Mouse (Mus musculus): ENCODE measurements at regions not wholly inside any gene's neighbourhood (a gene's known extent, or its start where the extent isn't known, plus 50 kb on each side); places are given as distances from the start of the nearest gene placed in this dataset.
"Not testable (repeated sequence)": the region's sequence is repeated elsewhere in the genome, so short reads cannot be mapped to it uniquely, and the experiment has no call there.

- no peaks in the 10 kb centered on the region for H3K36me3 ChIP-seq
- 0 out of 2 replicates have a peak, but pooled peaks have one; percentile 43 for ATAC-seq
- H3K27ac ChIP-seq = no peak overlapping the region
- H3K4me2 ChIP-seq (replicated peaks) = no peak overlapping the region
- peaks cover 29% of the 10 kb centered on the region for H3K4me1 ChIP-seq (replicated peaks)
- WGBS = 68% methylated on average over 8 of the region's 8 CpGs
- no peak overlapping the region for H3K4me3 ChIP-seq (replicated peaks)
- H3K9ac ChIP-seq (replicated peaks) = no peak overlapping the region
- H3K9me3 ChIP-seq = no peaks in the 10 kb centered on the region
- H3K27me3 ChIP-seq = no peaks in the 10 kb centered on the region
These were observed 107.0 kb upstream of the Slc1a3 start for GRCm38 (mm10) chr15:8817542-8817941.

GRCm38 (mm10) chr15:8816501-8817368 lies 106.2 kb upstream of the Slc1a3 start:
- Histone ChIP-seq H3K27ac (no peak overlapping the region), H3K27me3 (no peaks in the 10 kb centered on the region)

GRCm38 (mm10) chr15:8815958-8816357 lies 105.4 kb upstream of the Slc1a3 start:
- H3K4me3 ChIP-seq (replicated peaks) = no peak overlapping the region
- H3K36me3 ChIP-seq = no peaks in the 10 kb centered on the region
- no peak overlapping the region for H3K9ac ChIP-seq (replicated peaks)
- H3K27me3 ChIP-seq = no peaks in the 10 kb centered on the region
- no peaks in the 10 kb centered on the region for H3K9me3 ChIP-seq
- no peak for ATAC-seq
- no peak overlapping the region for H3K27ac ChIP-seq
- 34% methylated on average over 2 of the region's 2 CpGs for WGBS
- H3K4me1 ChIP-seq (replicated peaks) = peaks cover 29% of the 10 kb centered on the region
- H3K4me2 ChIP-seq (replicated peaks) = no peak overlapping the region

More at GRCm38 (mm10) chr15:8816501-8817368, 106.2 kb upstream of the Slc1a3 start:
- Histone ChIP-seq H3K9ac (replicated peaks) (no peak overlapping the region), H3K4me1 (replicated peaks) (peaks cover 29% of the 10 kb centered on the region), H3K9me3 (no peaks in the 10 kb centered on the region), H3K36me3 (no peaks in the 10 kb centered on the region), H3K4me2 (replicated peaks) (no peak overlapping the region), H3K4me3 (replicated peaks) (no peak overlapping the region)
- WGBS = 42% methylated on average over 10 of the region's 10 CpGs
- no peak for ATAC-seq

GRCm38 (mm10) chr15:8815277-8815676 lies 104.7 kb upstream of the Slc1a3 start:
- peak; percentile 86 for ATAC-seq
- Histone ChIP-seq H3K4me3 (replicated peaks) (no peak overlapping the region), H3K4me1 (replicated peaks) (peaks cover 29% of the 10 kb centered on the region), H3K4me2 (replicated peaks) (0 out of 2 replicates have a peak overlapping the region, but pooled peaks have one; percentile 9), H3K9me3 (no peaks in the 10 kb centered on the region), H3K27me3 (no peaks in the 10 kb centered on the region), H3K9ac (replicated peaks) (no peak overlapping the region), H3K27ac (peak overlapping the region; percentile 15; the same call in 1 of the 2 replicates), H3K36me3 (no peaks in the 10 kb centered on the region)
- 3% methylated on average over 6 of the region's 6 CpGs for WGBS

- no peaks in the 10 kb centered on the region for H3K36me3 ChIP-seq
- no peak overlapping the region for H3K4me3 ChIP-seq (replicated peaks)
- H3K9me3 ChIP-seq = no peaks in the 10 kb centered on the region
- H3K27me3 ChIP-seq = no peaks in the 10 kb centered on the region
- no peak overlapping the region for H3K9ac ChIP-seq (replicated peaks)
- H3K4me2 ChIP-seq (replicated peaks) = no peak overlapping the region
- no peak overlapping the region for H3K27ac ChIP-seq
- 86% methylated on average over 8 of the region's 8 CpGs for WGBS
- ATAC-seq = no peak
- no peaks in the 10 kb centered on the region for H3K4me1 ChIP-seq (replicated peaks)
These were observed 95.8 kb upstream of the Slc1a3 start for GRCm38 (mm10) chr15:8806354-8806753.

- not testable (repeated sequence) for H3K4me2 ChIP-seq (replicated peaks); ATAC-seq; H3K4me3 ChIP-seq (replicated peaks); H3K9ac ChIP-seq (replicated peaks); H3K4me1 ChIP-seq (replicated peaks); H3K27me3 ChIP-seq; H3K9me3 ChIP-seq; H3K36me3 ChIP-seq; H3K27ac ChIP-seq
- 96% methylated on average over 5 of the region's 5 CpGs for WGBS
These were observed 95.0 kb upstream of the Slc1a3 start for GRCm38 (mm10) chr15:8805565-8805964.

- ATAC-seq = no peak
- no peaks in the 10 kb centered on the region for H3K36me3 ChIP-seq
- no peak overlapping the region for H3K9ac ChIP-seq (replicated peaks)
- H3K27ac ChIP-seq = no peak overlapping the region
- no peaks in the 10 kb centered on the region for H3K4me1 ChIP-seq (replicated peaks)
- no peaks in the 10 kb centered on the region for H3K9me3 ChIP-seq
- H3K4me2 ChIP-seq (replicated peaks) = no peak overlapping the region
- H3K27me3 ChIP-seq = no peaks in the 10 kb centered on the region
- H3K4me3 ChIP-seq (replicated peaks) = no peak overlapping the region
- 54% methylated on average over 7 of the region's 7 CpGs for WGBS
These were observed 91.5 kb upstream of the Slc1a3 start for GRCm38 (mm10) chr15:8802058-8802457.

GRCm38 (mm10) chr15:8797015-8797414 lies 86.5 kb upstream of the Slc1a3 start:
- no peaks in the 10 kb centered on the region for H3K9me3 ChIP-seq
- ATAC-seq = no peak
- WGBS = 100% methylated on average over 1 of the region's 1 CpGs
- no peak overlapping the region for H3K4me2 ChIP-seq (replicated peaks)
- no peaks in the 10 kb centered on the region for H3K4me1 ChIP-seq (replicated peaks)
- H3K9ac ChIP-seq (replicated peaks) = no peak overlapping the region
- H3K27ac ChIP-seq = no peak overlapping the region
- no peak overlapping the region for H3K4me3 ChIP-seq (replicated peaks)
- H3K36me3 ChIP-seq = no peaks in the 10 kb centered on the region
- no peaks in the 10 kb centered on the region for H3K27me3 ChIP-seq

GRCm38 (mm10) chr15:8792106-8792505 lies 81.5 kb upstream of the Slc1a3 start:
- Histone ChIP-seq H3K4me3 (replicated peaks) (no peak overlapping the region), H3K4me1 (replicated peaks) (no peaks in the 10 kb centered on the region), H3K4me2 (replicated peaks) (no peak overlapping the region), H3K36me3 (no peaks in the 10 kb centered on the region), H3K27me3 (no peaks in the 10 kb centered on the region), H3K9me3 (no peaks in the 10 kb centered on the region), H3K27ac (no peak overlapping the region), H3K9ac (replicated peaks) (no peak overlapping the region)
- ATAC-seq = no peak
- 89% methylated on average over 2 of the region's 2 CpGs for WGBS

- no peak overlapping the region for H3K4me3 ChIP-seq (replicated peaks)
- no peak overlapping the region for H3K4me2 ChIP-seq (replicated peaks)
- peaks cover 8% of the 10 kb centered on the region; the same call in 1 of the 2 replicates for H3K4me1 ChIP-seq (replicated peaks)
- H3K27ac ChIP-seq = no peak overlapping the region
- ATAC-seq = no peak
- H3K36me3 ChIP-seq = no peaks in the 10 kb centered on the region
- no peaks in the 10 kb centered on the region for H3K9me3 ChIP-seq
- no peak overlapping the region for H3K9ac ChIP-seq (replicated peaks)
- no peaks in the 10 kb centered on the region for H3K27me3 ChIP-seq
These were observed 79.4 kb upstream of the Slc1a3 start for GRCm38 (mm10) chr15:8789924-8790323.

GRCm38 (mm10) chr15:8789000-8789399 lies 78.4 kb upstream of the Slc1a3 start:
- no peak for ATAC-seq
- H3K9ac ChIP-seq (replicated peaks) = no peak overlapping the region
- H3K27ac ChIP-seq = no peak overlapping the region
- no peaks in the 10 kb centered on the region for H3K27me3 ChIP-seq
- H3K4me2 ChIP-seq (replicated peaks) = no peak overlapping the region
- no peak overlapping the region for H3K4me3 ChIP-seq (replicated peaks)
- peaks cover 8% of the 10 kb centered on the region; the same call in 1 of the 2 replicates for H3K4me1 ChIP-seq (replicated peaks)
- H3K36me3 ChIP-seq = no peaks in the 10 kb centered on the region
- WGBS = 40% methylated on average over 6 of the region's 6 CpGs
- H3K9me3 ChIP-seq = no peaks in the 10 kb centered on the region

GRCm38 (mm10) chr15:8785537-8785936 lies 75.0 kb upstream of the Slc1a3 start:
- H3K9ac ChIP-seq (replicated peaks) = no peak overlapping the region
- ATAC-seq = peak; percentile 72
- H3K27ac ChIP-seq = peak overlapping the region; percentile 35; the same call in 1 of the 2 replicates
- H3K9me3 ChIP-seq = no peaks in the 10 kb centered on the region
- 57% methylated on average over 6 of the region's 6 CpGs for WGBS
- H3K27me3 ChIP-seq = no peaks in the 10 kb centered on the region
- H3K4me1 ChIP-seq (replicated peaks) = peaks cover 20% of the 10 kb centered on the region
- H3K4me3 ChIP-seq (replicated peaks) = no peak overlapping the region
- H3K36me3 ChIP-seq = no peaks in the 10 kb centered on the region
- no peak overlapping the region for H3K4me2 ChIP-seq (replicated peaks)
